Mouse (Mus musculus) forelimb bud, embryonic 11.5 days (tissue): ENCODE results near the gene Rad51b.

Experiments
- DNase-seq: peaks from one replicate; pipeline ENCODE4 v3.0.0-alpha.2; 2012; ENCODE audit warnings: low read depth, low spot score

Gene Rad51b

GRCm38 (mm10) chr12:79647976-79648375, 350.9 kb downstream of the Rad51b start:
- no peak for DNase-seq

- no peak for DNase-seq
Measured at GRCm38 (mm10) chr12:79648812-79649700, 352.0 kb downstream of the Rad51b start.

- no peak for DNase-seq
Measured at GRCm38 (mm10) chr12:79649796-79650195, 352.7 kb downstream of the Rad51b start.

DNA sequence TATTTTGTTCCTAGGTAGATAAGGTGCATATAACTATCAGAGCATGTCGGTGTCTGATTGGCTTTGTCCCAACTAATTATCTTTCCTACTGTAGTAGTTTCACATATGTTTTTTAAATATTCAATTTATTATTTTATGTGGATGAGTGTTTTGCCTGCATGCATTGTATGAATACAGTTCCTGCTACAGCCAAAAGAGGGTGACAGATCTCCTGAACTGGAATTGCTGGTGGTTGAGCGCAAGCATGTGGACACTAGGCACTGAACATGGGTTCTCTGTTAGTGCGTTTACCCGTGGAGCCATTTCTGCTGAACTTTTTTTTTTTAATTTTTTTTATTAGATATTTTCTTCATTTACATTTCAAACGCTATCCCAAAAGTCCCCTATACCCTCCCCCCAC, 358.1 kb downstream of the Rad51b start:
- no peak for DNase-seq

- DNase-seq: no peak
Measured at GRCm38 (mm10) chr12:79658861-79659260, 361.8 kb downstream of the Rad51b start.

- peak; percentile 47 for DNase-seq
Measured at GRCm38 (mm10) chr12:79661270-79661669, 364.2 kb downstream of the Rad51b start.

DNA sequence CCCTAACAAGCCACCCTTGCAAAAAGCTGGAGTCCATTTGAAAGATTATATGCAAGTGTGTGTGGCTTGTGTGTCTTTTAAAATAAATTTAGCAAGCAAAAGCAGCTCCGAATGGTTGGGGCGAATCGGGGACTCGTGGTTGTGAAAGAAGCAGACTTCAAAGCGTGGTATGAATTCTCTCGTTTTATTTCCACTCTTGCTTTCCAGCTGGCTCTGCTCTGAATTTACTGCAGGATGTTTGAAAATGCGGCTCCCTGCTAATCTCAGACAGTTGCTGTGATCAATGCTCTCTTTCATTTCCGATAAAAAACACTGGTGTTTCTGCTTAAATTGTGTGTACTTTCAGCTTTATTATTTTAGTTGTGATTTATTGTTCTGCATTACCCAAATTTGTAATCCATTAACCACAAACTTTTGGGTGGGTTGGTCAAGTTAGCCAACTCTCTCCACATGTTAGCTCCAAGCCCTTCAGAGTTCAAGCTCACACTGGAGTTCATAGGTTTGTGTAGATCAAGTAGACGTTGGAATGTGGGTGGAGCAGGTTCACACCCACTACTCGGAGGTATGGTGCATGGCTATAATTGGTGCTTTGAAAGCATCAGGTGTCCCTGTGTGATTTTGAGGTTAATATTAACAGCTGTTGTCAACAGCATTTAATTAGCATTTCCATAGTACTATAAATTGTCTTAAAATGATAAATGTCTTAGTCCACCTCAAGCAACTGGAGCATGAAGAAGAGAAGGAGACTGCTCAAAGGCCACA, 366.2 kb downstream of the Rad51b start:
- peak; percentile 35 for DNase-seq

GRCm38 (mm10) chr12:79663893-79664574, 367.0 kb downstream of the Rad51b start:
- DNase-seq: no peak

- peak; percentile 61 for DNase-seq
Measured at GRCm38 (mm10) chr12:79674846-79675439, 377.9 kb downstream of the Rad51b start.

GRCm38 (mm10) chr12:79675440-79676176, 378.5 kb downstream of the Rad51b start:
- DNase-seq: peak; percentile 66

DNA sequence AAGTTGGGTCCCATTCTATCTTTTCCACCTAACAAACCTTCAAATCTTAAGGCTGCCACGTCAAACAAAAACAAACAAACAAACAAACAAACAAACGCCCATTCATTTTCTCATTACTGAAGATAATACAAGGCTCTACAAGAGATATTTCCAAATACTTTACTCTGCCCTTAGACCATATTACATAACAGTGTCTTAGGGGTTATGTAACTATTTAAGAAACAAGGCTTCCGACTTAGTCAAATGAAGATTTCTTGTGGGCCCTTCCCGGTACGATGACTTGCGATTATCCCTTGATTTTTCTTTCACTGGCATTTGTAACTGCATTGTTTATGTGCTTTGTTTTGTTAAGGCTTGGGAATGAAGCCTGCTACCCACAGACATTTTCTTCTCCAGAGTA, 379.2 kb downstream of the Rad51b start:
- DNase-seq: no peak

DNA sequence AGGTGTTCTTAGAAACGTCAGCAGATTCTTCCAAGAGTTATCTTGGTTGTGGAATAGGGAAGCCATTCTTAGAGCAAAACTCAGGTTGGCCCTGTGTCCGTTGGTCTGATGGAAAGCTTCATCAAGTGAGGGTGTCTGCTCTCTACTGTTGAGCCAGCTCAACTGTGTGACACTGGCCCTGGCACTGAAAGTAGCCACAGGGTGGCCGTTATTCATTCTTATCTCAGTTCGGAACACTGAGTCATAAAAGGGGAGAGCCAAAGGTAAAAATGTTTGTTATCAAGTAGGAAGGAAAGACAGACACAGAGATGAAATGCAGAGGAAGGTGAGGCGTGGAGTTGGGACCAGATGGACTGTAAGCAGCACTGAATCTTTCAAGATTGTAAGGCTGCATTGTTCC, 379.8 kb downstream of the Rad51b start:
- DNase-seq: no peak

DNA sequence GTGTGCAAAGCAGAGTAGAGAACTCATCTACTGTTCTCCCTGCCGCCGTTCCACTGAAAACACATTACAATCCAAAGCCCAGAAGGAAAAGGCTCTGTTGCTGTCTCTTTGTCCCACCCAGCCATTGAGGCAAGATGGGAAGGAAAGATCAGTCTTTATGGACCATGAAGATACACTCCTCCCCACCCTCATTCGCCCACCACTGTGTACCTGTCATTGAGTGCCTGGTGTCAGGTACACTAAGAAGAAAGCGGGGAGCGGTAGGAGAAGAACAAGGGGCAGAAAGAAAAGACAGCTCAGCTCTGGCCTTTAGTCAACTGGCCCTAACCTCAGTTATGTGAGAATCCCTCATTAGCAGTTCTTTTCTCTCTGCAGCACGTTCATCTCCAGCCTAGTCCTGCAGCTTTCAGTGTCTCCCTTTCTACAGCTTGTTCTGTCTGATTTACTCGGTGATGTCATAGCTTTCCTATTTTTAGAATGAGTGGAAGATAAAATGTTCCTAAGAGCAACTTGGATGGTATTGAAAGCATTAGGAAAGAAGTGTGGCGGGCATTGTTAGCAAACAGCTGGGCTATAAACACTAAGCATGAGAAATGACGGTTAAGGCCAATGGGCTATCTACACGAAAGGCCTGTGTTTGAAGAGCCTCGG, 382.3 kb downstream of the Rad51b start:
- DNase-seq: no peak

GRCm38 (mm10) chr12:79679941-79680697, 383.0 kb downstream of the Rad51b start:
- DNase-seq: no peak

DNA sequence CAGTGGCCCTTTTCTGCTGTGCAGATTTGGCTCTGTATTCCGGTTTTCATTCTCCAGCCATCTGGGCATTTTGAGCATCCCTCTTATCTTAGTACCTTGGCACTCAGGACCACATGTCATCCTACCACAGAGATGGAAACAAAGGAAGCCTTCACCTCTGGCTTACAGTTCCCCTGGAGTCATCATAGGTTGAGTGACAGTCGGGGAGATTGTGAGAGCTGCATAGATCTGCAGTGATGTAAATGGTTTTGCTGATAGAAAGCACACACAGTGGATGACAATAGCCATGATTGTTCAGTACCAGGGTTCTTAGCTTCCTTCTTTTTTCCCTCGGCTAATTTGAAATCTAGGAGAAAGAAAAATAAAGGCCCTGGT, 383.6 kb downstream of the Rad51b start:
- DNase-seq: no peak

DNA sequence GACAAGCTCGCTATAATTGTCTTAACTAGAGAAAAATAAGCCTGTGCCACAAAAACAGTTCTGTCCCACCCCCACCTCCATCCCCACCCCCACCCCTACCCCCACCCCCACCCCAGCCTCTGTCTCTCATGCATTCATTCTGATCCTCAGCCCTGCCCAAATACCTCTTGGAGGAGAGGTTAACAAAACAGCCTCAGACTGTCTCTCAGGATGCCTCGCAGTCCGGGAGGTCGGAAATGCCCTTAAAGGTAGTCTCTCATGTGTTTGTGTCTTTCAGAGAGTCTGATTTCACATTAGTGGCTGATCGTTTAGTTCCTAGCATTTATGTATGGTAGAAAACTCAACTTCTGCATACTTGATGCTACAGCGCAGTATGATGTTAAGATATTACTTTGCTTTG, 384.5 kb downstream of the Rad51b start:
- DNase-seq: no peak

DNA sequence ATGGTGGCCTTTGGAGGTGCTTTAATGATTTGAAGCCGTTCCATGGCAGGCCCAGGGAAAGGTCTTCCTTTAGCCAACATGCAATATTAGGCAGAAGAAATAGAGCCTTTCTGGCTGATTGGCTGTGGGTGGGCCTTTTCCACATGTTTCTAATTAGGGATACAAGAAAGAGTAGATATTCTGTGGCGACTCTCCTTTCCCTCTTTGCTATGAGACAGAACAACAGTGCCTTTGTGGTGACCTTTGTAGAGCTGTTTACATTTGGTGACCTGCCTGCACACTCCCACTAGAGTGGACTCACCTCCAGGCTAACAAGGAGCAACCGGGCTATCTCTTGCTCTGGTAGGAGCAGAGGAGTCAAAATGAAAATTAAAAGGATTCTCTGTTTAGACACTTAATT, 386.3 kb downstream of the Rad51b start:
- DNase-seq: peak; percentile 74

DNA sequence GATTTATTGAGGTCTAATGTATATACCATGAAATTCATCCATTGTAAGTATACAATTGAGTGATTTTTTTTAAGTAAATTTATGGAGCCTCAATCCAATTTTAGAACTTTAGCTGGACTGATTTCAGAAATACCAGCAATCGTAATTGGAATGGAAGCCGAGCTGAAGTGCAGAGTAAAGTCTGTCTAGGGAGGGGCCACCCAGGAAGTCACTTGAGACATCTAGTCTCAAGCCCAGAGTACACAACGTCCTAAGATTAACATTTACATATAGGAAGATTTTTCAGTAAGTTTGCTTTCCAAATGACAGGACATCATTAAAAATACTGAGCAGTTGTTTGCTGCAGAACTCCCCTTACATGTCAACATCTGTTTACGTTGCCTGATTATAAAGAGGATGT, 386.7 kb downstream of the Rad51b start:
- DNase-seq: no peak

DNA sequence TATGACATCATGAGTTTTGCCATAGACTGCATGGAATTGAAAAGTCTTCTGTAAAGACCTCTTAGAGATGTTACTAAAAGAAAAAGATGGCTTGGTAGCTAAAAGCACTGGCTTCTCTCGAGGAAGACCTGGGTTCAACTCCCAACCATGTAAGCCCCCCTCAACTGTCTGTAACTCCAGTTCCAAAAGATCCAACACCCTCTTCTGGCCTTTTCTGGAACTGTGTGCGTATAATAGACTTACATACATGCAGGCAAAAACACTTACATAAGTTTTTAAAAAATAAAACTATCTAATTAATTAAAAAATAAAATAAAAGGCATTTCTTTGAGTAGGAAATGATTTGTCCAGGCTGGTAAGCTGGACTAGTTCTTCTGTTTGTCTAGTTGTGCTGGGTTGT, 387.3 kb downstream of the Rad51b start:
- no peak for DNase-seq
